Mouse (Mus musculus) olfactory bulb, adult 2 months (tissue): ENCODE measurements around the gene Zscan18.

Experiments used
- CTCF ChIP-seq: fragments of 200-500 bp; IDR thresholded peaks from 2 replicates; pipeline ENCODE4 v1.5.1; 2012; ENCODE audit warnings: low read depth, mild to moderate bottlenecking, low read length, moderate library complexity; ENCODE audit not compliant: insufficient read depth
- POLR2A ChIP-seq: fragments of 200-500 bp; IDR thresholded peaks from 2 replicates; pipeline ENCODE4 v1.6.1; 2012; ENCODE audit warnings: mild to moderate bottlenecking, low read depth, low read length, moderate library complexity; ENCODE audit not compliant: insufficient read depth

- TF ChIP-seq POLR2A (no peak), CTCF (no peak)
Observed at GRCm38 (mm10) chr7:12835779-12836178, 32.3 kb upstream of the Zscan18 start.
